Mouse (Mus musculus) heart, embryonic 14.5 days (tissue): ENCODE results near the gene Tmprss6. TPM values are rescaled to one million over a fixed set of nuclear protein-coding genes. Genes with fewer than 3 reads are reported as not detected.

ENCODE experiments used
- ATAC-seq: fragments of 200-750 bp; cut with Nextera tagmentation; 2 replicates; pipeline ENCODE4 v1.8.0; 2017; ENCODE audit warnings: low read depth, moderate TSS enrichment; ENCODE audit not compliant: insufficient number of reproducible peaks, insufficient read depth, low FRiP score
- H3K27ac ChIP-seq, 2 experiments: fragments of 200-500 bp in 1 of 2; fragments of 300-500 bp in 1 of 2; sonication (generic) in 1 of 2; replicated peaks in 1 of 2; 2 replicates each; pipeline ENCODE4 v1.5.1; 2012 to 2014; ENCODE audit warnings: low read depth in 2 of 2, low read length in 2 of 2, control low read depth in 1 of 2, mild to moderate bottlenecking in 1 of 2, mixed read lengths in 1 of 2; ENCODE audit not compliant: control insufficient read depth in 1 of 2, insufficient read depth in 1 of 2
- H3K27me3 ChIP-seq: fragments of 300-500 bp; sonication (generic); 2 replicates; pipeline ENCODE4 v1.6.1; 2014; ENCODE audit warnings: mild to moderate bottlenecking, low read length, control low read depth; ENCODE audit not compliant: control insufficient read depth, insufficient read depth
- H3K36me3 ChIP-seq: fragments of 300-500 bp; sonication (generic); 2 replicates; pipeline ENCODE4 v1.6.1; 2014; ENCODE audit warnings: mild to moderate bottlenecking, control low read depth, low read length, mixed read lengths; ENCODE audit not compliant: control insufficient read depth, insufficient read depth
- H3K4me1 ChIP-seq, 2 experiments: fragments of 200-500 bp in 1 of 2; fragments of 300-500 bp in 1 of 2; sonication (generic) in 1 of 2; 2 replicates each; pipeline ENCODE4 v1.6.1; 2012 to 2014; ENCODE audit warnings: low read length in 2 of 2, control low read depth in 1 of 2, mixed read lengths in 1 of 2; ENCODE audit not compliant: control insufficient read depth in 2 of 2, insufficient read depth in 2 of 2
- H3K4me2 ChIP-seq: fragments of 300-500 bp; sonication (generic); 2 replicates; pipeline ENCODE4 v1.6.1; 2014; ENCODE audit warnings: mild to moderate bottlenecking, low read length
- H3K4me3 ChIP-seq, 2 experiments: fragments of 200-500 bp in 1 of 2; fragments of 300-500 bp in 1 of 2; sonication (generic) in 1 of 2; 2 replicates each; pipeline ENCODE4 v1.5.1; 2012 to 2014; ENCODE audit warnings: low read length in 2 of 2, mild to moderate bottlenecking in 2 of 2, control low read depth in 1 of 2, low read depth in 1 of 2, moderate library complexity in 1 of 2; ENCODE audit not compliant: control insufficient read depth in 1 of 2, insufficient read depth in 1 of 2
- H3K9ac ChIP-seq: fragments of 300-500 bp; sonication (generic); 2 replicates; pipeline ENCODE4 v1.6.1; 2014; ENCODE audit warnings: mild to moderate bottlenecking, low read length
- H3K9me3 ChIP-seq: fragments of 300-500 bp; sonication (generic); 2 replicates; pipeline ENCODE4 v1.6.1; 2016; ENCODE audit warnings: low read length, control low read depth; ENCODE audit not compliant: control insufficient read depth
- WGBS: fragments of 180-500 bp; shearing (Covaris S2); extraction: QIAGEN DNeasy Blood & Tissue Kit; methylation state at CpG from one replicate; pipeline ENCODE4 v1.1.7; 2014; 5-methylcytosine and 5-hydroxymethylcytosine counted together
- polyA plus RNA-seq: library from polyadenylated mRNA; unstranded; fragments of >200 nt; fragmentation: Nextera tagmentation; extraction: Ambion mirVana; gene quantifications from 2 replicates; pipeline ENCODE4 v1.2.1, GENCODE M21; 2014

The Tmprss6 gene
- polyA plus RNA-seq, 1 experiment from 2014 or later = not detected

GRCm38 (mm10) chr15:78494968-78495406 lies 26.6 kb upstream of the Tmprss6 start, which contains the start of gene Il2rb:
TSS of gene Il2rb (minus strand) at chr15:78495271.
- Histone ChIP-seq H3K4me1 (peaks cover 0 to 4% of the 10 kb centered on the region in 2 experiments; a peak in 2 of 4 replicates), H3K27me3 (no peaks in the 10 kb centered on the region), H3K4me2 (no peak within 1 kb of the TSS), H3K4me3 (no peak within 1 kb of the TSS), H3K27ac (no peak within 1 kb of the TSS), H3K9me3 (no peaks in the 10 kb centered on the region), H3K36me3 (no peaks in the 10 kb centered on the region), H3K9ac (no peak within 1 kb of the TSS)
- ATAC-seq = no peak
- WGBS = 86% methylated on average over 11 of the region's 11 CpGs

GRCm38 (mm10) chr15:78493401-78494010 lies 25.1 kb upstream of the Tmprss6 start:
- Histone ChIP-seq H3K36me3 (no peaks in the 10 kb centered on the region), H3K4me3 (no peak overlapping the region), H3K9me3 (no peaks in the 10 kb centered on the region), H3K9ac (no peak overlapping the region), H3K27ac (no peak overlapping the region), H3K27me3 (no peaks in the 10 kb centered on the region), H3K4me1 (peaks cover 0 to 5% of the 10 kb centered on the region in 2 experiments; a peak in 2 of 4 replicates), H3K4me2 (no peak overlapping the region)
- no peak for ATAC-seq
- WGBS = 73% methylated on average over 10 of the region's 10 CpGs

GRCm38 (mm10) chr15:78491301-78491700 lies 22.9 kb upstream of the Tmprss6 start:
- ATAC-seq = no peak

GRCm38 (mm10) chr15:78489906-78490305 lies 21.5 kb upstream of the Tmprss6 start:
- Histone ChIP-seq H3K27ac (no peak overlapping the region), H3K27me3 (0 out of 2 replicates have a peak, but pooled peaks cover 4% of the 10 kb centered on the region), H3K9ac (no peak overlapping the region), H3K4me2 (no peak overlapping the region), H3K36me3 (no peaks in the 10 kb centered on the region), H3K4me3 (no peak overlapping the region), H3K4me1 (peaks cover 0 to 3% of the 10 kb centered on the region in 2 experiments; a peak in 1 of 4 replicates), H3K9me3 (no peaks in the 10 kb centered on the region)
- 74% methylated on average over 8 of the region's 8 CpGs for WGBS
- ATAC-seq = no peak

More at GRCm38 (mm10) chr15:78491301-78491700, 22.9 kb upstream of the Tmprss6 start:
- H3K4me2 ChIP-seq = no peak overlapping the region
- H3K9ac ChIP-seq = no peak overlapping the region
- H3K9me3 ChIP-seq = no peaks in the 10 kb centered on the region
- 0 out of 2 replicates have a peak, but pooled peaks cover 3% of the 10 kb centered on the region for H3K27me3 ChIP-seq
- WGBS = 80% methylated on average over 3 of the region's 3 CpGs
- H3K4me1 ChIP-seq = peaks cover 0 to 3% of the 10 kb centered on the region in 2 experiments; a peak in 1 of 4 replicates
- H3K4me3 ChIP-seq = no peak overlapping the region
- no peak overlapping the region for H3K27ac ChIP-seq
- no peaks in the 10 kb centered on the region for H3K36me3 ChIP-seq

GRCm38 (mm10) chr15:78489248-78489647 lies 20.8 kb upstream of the Tmprss6 start:
- no peaks in the 10 kb centered on the region for H3K9me3 ChIP-seq
- H3K4me3 ChIP-seq = no peak overlapping the region
- H3K4me2 ChIP-seq = no peak overlapping the region
- H3K9ac ChIP-seq = no peak overlapping the region
- no peaks in the 10 kb centered on the region for H3K36me3 ChIP-seq
- ATAC-seq = no peak
- H3K27ac ChIP-seq = no peak overlapping the region
- peaks cover 0 to 3% of the 10 kb centered on the region in 2 experiments; a peak in 1 of 4 replicates for H3K4me1 ChIP-seq
- H3K27me3 ChIP-seq = 0 out of 2 replicates have a peak, but pooled peaks cover 10% of the 10 kb centered on the region
- WGBS = 84% methylated on average over 3 of the region's 3 CpGs

- no peak overlapping the region for H3K4me3 ChIP-seq
- no peaks in the 10 kb centered on the region for H3K36me3 ChIP-seq
- no peak for ATAC-seq
- peaks cover 0 to 3% of the 10 kb centered on the region in 2 experiments; a peak in 1 of 4 replicates for H3K4me1 ChIP-seq
- no peak overlapping the region for H3K4me2 ChIP-seq
- no peak overlapping the region for H3K9ac ChIP-seq
- WGBS = 60% methylated on average over 4 of the region's 4 CpGs
- no peak overlapping the region for H3K27ac ChIP-seq
- H3K9me3 ChIP-seq = no peaks in the 10 kb centered on the region
- 0 out of 2 replicates have a peak, but pooled peaks cover 11% of the 10 kb centered on the region for H3K27me3 ChIP-seq
These were observed 18.6 kb upstream of the Tmprss6 start for GRCm38 (mm10) chr15:78487066-78487465.

- Histone ChIP-seq H3K4me2 (no peak overlapping the region), H3K9me3 (no peaks in the 10 kb centered on the region), H3K9ac (no peak overlapping the region), H3K27me3 (0 out of 2 replicates have a peak, but pooled peaks cover 11% of the 10 kb centered on the region), H3K4me1 (peaks cover 0 to 3% of the 10 kb centered on the region in 2 experiments; a peak in 1 of 4 replicates), H3K4me3 (no peak overlapping the region), H3K36me3 (no peaks in the 10 kb centered on the region), H3K27ac (no peak overlapping the region)
- WGBS = 87% methylated on average over 1 of the region's 1 CpGs
- ATAC-seq = no peak
These were observed 18.1 kb upstream of the Tmprss6 start for GRCm38 (mm10) chr15:78486564-78486963.
